Mouse (Mus musculus) hindbrain, postnatal 0 days (tissue): ENCODE data around the gene Capn1. TPM values are rescaled to one million over a fixed set of nuclear protein-coding genes. Genes with fewer than 3 reads are reported as not detected.

Experiments used
- ATAC-seq: fragments of 200-750 bp; cut with Nextera tagmentation; 2 replicates; pipeline ENCODE4 v1.8.0; 2017; ENCODE audit warnings: mild to moderate bottlenecking, moderate TSS enrichment, moderate library complexity
- DNase-seq: peaks from one replicate; pipeline ENCODE4 v3.0.0-alpha.2; 2015; ENCODE audit warnings: low spot score
- H3K27ac ChIP-seq: fragments of 300-500 bp; sonication (generic); 2 replicates; pipeline ENCODE4 v1.5.1; 2014; ENCODE audit warnings: mild to moderate bottlenecking
- H3K27me3 ChIP-seq: fragments of 300-500 bp; sonication (generic); 2 replicates; pipeline ENCODE4 v1.6.1; 2014; ENCODE audit warnings: low read length, mixed read lengths; ENCODE audit not compliant: insufficient read depth
- H3K36me3 ChIP-seq: fragments of 300-500 bp; sonication (generic); 2 replicates; pipeline ENCODE4 v1.6.1; 2014; ENCODE audit warnings: low read length, mixed read lengths; ENCODE audit not compliant: insufficient read depth
- H3K4me1 ChIP-seq: fragments of 300-500 bp; sonication (generic); 2 replicates; pipeline ENCODE4 v1.6.1; 2014; ENCODE audit warnings: antibody characterized with exemption, low read length, mixed read lengths; ENCODE audit not compliant: insufficient read depth
- H3K4me2 ChIP-seq: fragments of 300-500 bp; sonication (generic); 2 replicates; pipeline ENCODE4 v1.6.1; 2014; ENCODE audit warnings: low read depth, mild to moderate bottlenecking, low read length, moderate library complexity, mixed read lengths
- H3K4me3 ChIP-seq: fragments of 300-500 bp; sonication (generic); 2 replicates; pipeline ENCODE4 v1.5.1; 2014; ENCODE audit warnings: low read length
- H3K9ac ChIP-seq: fragments of 300-500 bp; sonication (generic); replicated peaks from 2 replicates; pipeline ENCODE4 v1.6.1; 2014; ENCODE audit warnings: mild to moderate bottlenecking, low read length, moderate library complexity, mixed read lengths
- H3K9me3 ChIP-seq: fragments of 300-500 bp; sonication (generic); 2 replicates; pipeline ENCODE4 v1.6.1; 2016; ENCODE audit warnings: low read length, mixed read lengths
- CTCF ChIP-seq: IDR thresholded peaks from 2 replicates; pipeline ENCODE4 v1.5.1; 2016; ENCODE audit warnings: antibody characterized with exemption, control low read depth, low read depth
- WGBS: fragments of 180-500 bp; shearing (Covaris S2); extraction: QIAGEN DNeasy Blood & Tissue Kit; methylation state at CpG from one replicate; pipeline ENCODE4 v1.1.7; 2014; 5-methylcytosine and 5-hydroxymethylcytosine counted together
- polyA plus RNA-seq: library from polyadenylated mRNA; unstranded; fragments of >200 nt; fragmentation: Nextera tagmentation; extraction: Ambion mirVana; gene quantifications from 2 replicates; pipeline ENCODE4 v1.2.1, GENCODE M21; 2015
- total RNA-seq: library from RNA; depleted of rRNA; stranded (reverse); fragments of >200 nt; gene quantifications from 2 replicates; pipeline ENCODE4 v1.2.3, GENCODE M21; 2014

Capn1 gene
- total and polyA plus RNA-seq, 2 experiments from 2014 or later: 4.8 to 15.7 TPM

DNA sequence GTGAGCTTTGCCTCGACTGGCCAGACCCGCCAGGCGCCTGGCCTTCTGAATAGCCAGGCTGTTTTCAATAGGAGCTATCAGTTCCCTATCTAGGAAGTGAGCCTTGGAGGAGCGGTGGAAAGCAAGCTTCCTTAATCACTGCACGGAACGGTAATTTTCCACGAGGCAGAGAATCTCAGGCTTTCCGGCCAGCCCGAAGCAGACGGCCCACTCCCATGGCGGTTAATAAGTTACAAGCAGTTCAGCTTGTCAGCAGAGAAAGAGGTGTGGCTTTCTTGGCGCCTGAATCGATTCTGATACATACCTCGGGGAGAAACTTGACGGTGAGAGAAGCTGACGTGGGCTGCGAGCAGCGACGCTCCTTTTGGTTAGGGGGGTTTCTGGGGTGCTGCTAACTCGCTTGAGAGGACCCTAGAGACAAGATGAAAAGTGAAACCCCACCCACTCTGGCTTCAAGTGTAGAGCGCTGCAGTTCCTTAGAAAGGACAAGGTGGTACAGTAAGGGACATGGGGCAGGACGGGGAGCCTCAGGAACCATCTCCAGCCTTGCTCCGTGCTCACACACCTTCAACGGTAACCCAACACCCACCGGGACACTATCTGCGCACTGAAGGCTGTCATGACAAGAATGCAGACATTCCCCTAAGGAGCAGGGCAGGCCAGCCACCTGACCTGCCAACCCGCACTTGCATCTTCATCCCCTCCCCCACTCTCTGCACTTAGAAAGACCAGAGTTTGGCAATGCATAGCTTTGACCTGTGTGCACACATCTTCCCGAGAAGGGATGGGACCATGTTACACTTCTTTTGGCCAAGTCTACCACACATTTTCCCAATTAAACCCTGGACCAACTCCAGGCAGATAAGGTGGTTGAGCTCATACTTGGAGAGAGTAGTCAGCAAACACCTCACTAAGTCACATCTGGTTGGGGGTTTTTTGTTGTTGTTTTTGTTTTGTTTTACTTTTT is 59.7 kb downstream of the Capn1 start:
- 90% methylated on average over 28 of the region's 28 CpGs for WGBS

DNA sequence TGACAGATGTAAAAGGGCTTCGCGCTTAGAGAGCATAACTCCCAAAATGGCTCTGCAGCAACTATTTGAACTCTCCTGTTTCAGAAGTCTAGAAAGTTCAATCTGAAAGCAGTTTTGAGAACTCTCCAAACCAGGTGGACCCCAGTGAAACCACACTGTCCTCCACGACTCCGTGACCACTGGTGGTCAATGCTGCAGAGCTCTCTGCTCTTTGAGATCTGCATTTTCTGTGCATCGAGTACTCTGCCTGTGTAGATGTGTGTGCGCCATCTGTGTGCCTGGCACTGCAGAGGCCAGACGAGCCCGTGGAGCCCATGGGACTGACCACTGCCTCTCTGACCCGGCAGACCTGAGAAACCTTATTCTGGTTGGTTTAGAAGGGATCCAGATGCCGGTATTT is 60.8 kb downstream of the Capn1 start:
- ATAC-seq: no peak
- no peaks in the 10 kb centered on the region for H3K4me1 ChIP-seq
- H3K27me3 ChIP-seq: no peaks in the 10 kb centered on the region
- no peaks in the 10 kb centered on the region for H3K9me3 ChIP-seq
- H3K4me3 ChIP-seq: no peak overlapping the region
- H3K9ac ChIP-seq: no peak overlapping the region
- no peak for TF ChIP-seq CTCF
- H3K27ac ChIP-seq: no peak overlapping the region
- DNase-seq: no peak
- no peak overlapping the region for H3K4me2 ChIP-seq
- WGBS: 93% methylated on average over 10 of the region's 10 CpGs
- H3K36me3 ChIP-seq: peaks cover 9% of the 10 kb centered on the region; the same call in 1 of the 2 replicates

More for the DNA sequence above, 59.7 kb downstream of the Capn1 start:
- no peaks in the 10 kb centered on the region for H3K4me1 ChIP-seq
- DNase-seq (no peak), ATAC-seq (no peak)
- no peak overlapping the region for H3K4me2 ChIP-seq
- no peak overlapping the region for H3K4me3 ChIP-seq
- TF ChIP-seq CTCF: no peak
- no peaks in the 10 kb centered on the region for H3K27me3 ChIP-seq
- no peak overlapping the region for H3K27ac ChIP-seq
- H3K9me3 ChIP-seq: no peaks in the 10 kb centered on the region
- H3K36me3 ChIP-seq: peaks cover 4% of the 10 kb centered on the region; the same call in 1 of the 2 replicates
- no peak overlapping the region for H3K9ac ChIP-seq

DNA sequence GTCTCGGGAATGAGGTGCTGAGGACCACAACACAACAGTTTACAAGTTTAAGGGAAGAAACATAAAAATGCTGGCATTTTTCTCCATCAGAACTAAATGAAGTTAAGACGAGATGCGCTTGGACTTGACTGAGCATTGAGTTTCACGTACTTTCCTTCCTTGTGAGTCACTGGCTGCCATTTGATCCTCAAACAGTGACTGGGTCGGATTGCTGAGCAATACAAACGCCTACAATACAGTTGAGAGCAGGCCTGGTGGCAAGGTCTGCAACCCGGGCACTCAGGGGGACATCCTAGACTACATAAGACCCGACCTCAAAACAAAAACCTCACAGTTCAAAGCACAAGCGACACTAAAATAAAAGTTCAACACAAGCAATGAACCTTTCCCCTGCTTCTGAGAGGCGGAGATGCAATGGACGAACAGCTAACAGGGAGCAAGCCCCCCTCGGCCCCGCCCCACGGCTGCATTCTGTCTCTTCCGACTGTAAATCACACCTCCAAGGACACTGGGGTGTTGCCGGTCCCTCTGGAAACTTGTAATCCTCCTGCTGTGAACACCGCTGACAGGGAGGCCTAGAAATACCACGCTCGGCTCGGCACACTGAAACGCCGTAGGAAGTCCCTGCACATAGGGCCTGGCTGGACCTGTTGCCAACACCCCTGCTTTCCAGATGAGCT is 61.5 kb downstream of the Capn1 start:
- 89% methylated on average over 22 of the region's 22 CpGs for WGBS
- H3K36me3 ChIP-seq: peaks cover 9% of the 10 kb centered on the region; the same call in 1 of the 2 replicates
- no peak overlapping the region for H3K4me3 ChIP-seq
- DNase-seq (no peak), ATAC-seq (no peak)
- H3K9me3 ChIP-seq: no peaks in the 10 kb centered on the region
- no peak overlapping the region for H3K4me2 ChIP-seq
- TF ChIP-seq CTCF: no peak
- H3K27ac ChIP-seq: no peak overlapping the region
- H3K27me3 ChIP-seq: no peaks in the 10 kb centered on the region
- no peaks in the 10 kb centered on the region for H3K4me1 ChIP-seq
- H3K9ac ChIP-seq: no peak overlapping the region

DNA sequence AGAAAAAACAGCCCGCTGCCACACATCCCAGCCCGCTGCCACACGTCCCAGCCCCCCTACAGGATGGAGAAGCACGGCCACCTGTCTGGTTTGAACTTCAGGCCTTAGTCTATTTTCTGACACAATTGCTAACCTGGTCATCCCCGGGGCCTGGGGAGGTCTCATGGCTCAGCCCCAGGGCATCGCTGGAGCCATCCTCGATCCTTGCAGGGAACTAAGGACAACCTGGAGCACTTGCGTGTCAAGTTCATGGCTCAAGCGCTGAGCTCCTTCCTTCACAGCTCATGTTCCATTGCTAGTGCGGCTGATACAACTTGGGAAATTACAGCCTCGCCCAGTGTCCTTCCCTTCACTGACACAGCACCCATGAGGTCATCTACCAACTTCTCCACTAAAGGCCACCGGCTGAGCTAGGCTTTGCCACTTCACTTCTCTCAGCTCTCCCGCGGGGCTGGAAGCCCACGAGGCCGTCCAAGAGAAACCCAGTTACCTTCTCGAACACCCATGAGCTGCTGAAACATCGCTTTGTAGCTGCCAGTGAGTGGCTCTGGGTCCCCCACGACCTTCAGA is 62.4 kb downstream of the Capn1 start:
- no peaks in the 10 kb centered on the region for H3K4me1 ChIP-seq
- no peaks in the 10 kb centered on the region for H3K9me3 ChIP-seq
- no peak overlapping the region for H3K4me3 ChIP-seq
- 93% methylated on average over 19 of the region's 19 CpGs for WGBS
- H3K4me2 ChIP-seq: no peak overlapping the region
- TF ChIP-seq CTCF: no peak
- H3K27ac ChIP-seq: no peak overlapping the region
- H3K9ac ChIP-seq: no peak overlapping the region
- H3K27me3 ChIP-seq: no peaks in the 10 kb centered on the region
- DNase-seq (no peak), ATAC-seq (no peak)
- peaks cover 9% of the 10 kb centered on the region; the same call in 1 of the 2 replicates for H3K36me3 ChIP-seq

DNA sequence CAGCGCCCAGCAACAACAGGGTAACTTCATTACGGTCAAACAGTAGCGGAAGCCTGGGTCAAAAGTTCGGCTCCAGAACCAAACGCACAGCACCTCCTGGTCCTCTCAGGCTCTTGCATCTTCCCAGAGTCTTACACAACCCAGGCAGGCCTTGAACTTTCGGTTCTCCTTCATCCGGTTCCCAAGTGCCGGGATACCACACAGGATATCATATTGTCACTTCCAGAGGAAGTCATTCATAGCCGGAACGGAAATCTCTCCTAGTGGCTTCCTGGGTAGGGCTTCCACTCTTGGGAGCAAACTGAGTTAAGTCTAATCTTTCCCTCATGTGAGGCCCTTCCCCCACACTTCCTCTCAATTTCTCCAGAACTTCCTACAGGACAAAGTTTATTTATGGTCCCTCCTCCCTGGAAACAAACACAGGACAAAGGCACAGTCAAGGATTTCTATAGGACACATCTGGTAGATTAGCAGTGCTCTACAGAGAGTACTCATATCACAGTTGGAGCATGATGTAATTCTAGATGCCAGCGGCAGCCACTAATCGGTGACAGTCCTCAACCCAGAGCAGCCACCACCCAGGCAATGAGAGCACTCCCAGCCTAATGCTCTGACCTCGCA is 63.5 kb downstream of the Capn1 start:
- WGBS: 78% methylated on average over 13 of the region's 13 CpGs

DNA sequence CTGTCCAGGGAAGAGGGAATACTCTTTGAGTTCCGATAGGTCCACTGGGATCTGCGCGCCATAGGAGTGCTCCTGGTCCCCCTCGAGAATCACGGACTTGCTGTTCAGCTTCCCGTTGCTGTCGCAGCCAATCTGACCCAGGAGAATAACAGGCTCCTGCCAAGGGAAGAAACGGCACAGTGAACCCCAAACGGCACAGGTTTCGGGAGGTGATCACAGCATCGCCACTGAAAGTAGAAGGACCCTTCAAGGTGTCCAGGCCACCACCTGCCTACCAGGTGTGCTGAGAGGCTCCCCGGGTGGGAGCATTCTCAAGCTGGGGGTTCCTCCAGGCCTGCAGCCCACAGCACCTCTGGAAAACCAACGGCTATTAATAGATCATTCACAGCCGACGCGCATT is 64.1 kb downstream of the Capn1 start:
- Histone ChIP-seq H3K9ac (no peak overlapping the region), H3K27ac (no peak overlapping the region), H3K36me3 (peaks cover 9% of the 10 kb centered on the region; the same call in 1 of the 2 replicates), H3K4me1 (no peaks in the 10 kb centered on the region), H3K4me2 (no peak overlapping the region), H3K4me3 (no peak overlapping the region), H3K9me3 (no peaks in the 10 kb centered on the region), H3K27me3 (no peaks in the 10 kb centered on the region)
- DNase-seq (no peak), ATAC-seq (no peak)
- TF ChIP-seq CTCF: no peak
- 89% methylated on average over 16 of the region's 16 CpGs for WGBS

More for the DNA sequence above, 63.5 kb downstream of the Capn1 start:
- DNase-seq (no peak), ATAC-seq (no peak)
- Histone ChIP-seq H3K4me2 (no peak overlapping the region), H3K4me3 (no peak overlapping the region), H3K4me1 (no peaks in the 10 kb centered on the region), H3K36me3 (peaks cover 9% of the 10 kb centered on the region; the same call in 1 of the 2 replicates), H3K27ac (no peak overlapping the region), H3K9ac (no peak overlapping the region), H3K9me3 (no peaks in the 10 kb centered on the region), H3K27me3 (no peaks in the 10 kb centered on the region)
- no peak for TF ChIP-seq CTCF
